Mouse (Mus musculus) bone marrow, adult 2 months (tissue): ENCODE measurements around the gene Fxn. TPM values are rescaled to one million over a fixed set of nuclear protein-coding genes. Genes with fewer than 3 reads are reported as not detected.

Experiments used
- H3K27ac ChIP-seq: fragments of 200-500 bp; 2 replicates; pipeline ENCODE4 v1.5.1; 2012; ENCODE audit warnings: low read depth, mild to moderate bottlenecking, control low read depth, inconsistent platforms, low read length; ENCODE audit not compliant: control insufficient read depth, poor library complexity, insufficient read depth
- H3K4me1 ChIP-seq: fragments of 200-500 bp; 2 replicates; pipeline ENCODE4 v1.6.1; 2011; ENCODE audit warnings: low read length; ENCODE audit not compliant: control insufficient read depth, insufficient read depth
- H3K4me3 ChIP-seq: fragments of 200-500 bp; replicated peaks from 2 replicates; pipeline ENCODE3; 2011; ENCODE audit warnings: mild to moderate bottlenecking, low read depth, low read length, control low read depth; ENCODE audit not compliant: control insufficient read depth
- CTCF ChIP-seq: fragments of 200-500 bp; IDR thresholded peaks from 2 replicates; pipeline ENCODE4 v1.5.1; 2011; ENCODE audit warnings: low read length, control low read depth; ENCODE audit not compliant: control insufficient read depth, insufficient read depth
- POLR2A ChIP-seq: fragments of 200-500 bp; IDR thresholded peaks from 2 replicates; pipeline ENCODE4 v1.6.1; 2011; ENCODE audit warnings: low read depth, mild to moderate bottlenecking, control low read depth, low read length, borderline replicate concordance; ENCODE audit not compliant: control insufficient read depth
- WGBS: fragments of 180-500 bp; shearing (Covaris S2); methylation state at CpG from one replicate; pipeline ENCODE4 v1.1.7; 2018; 5-methylcytosine and 5-hydroxymethylcytosine counted together
- polyA plus RNA-seq: library from polyadenylated mRNA; stranded (reverse); fragments of >200 nt; gene quantifications from 2 replicates; pipeline ENCODE4 v1.2.4, GENCODE M21; 2011; ENCODE audit warnings: low replicate concordance; ENCODE audit not compliant: missing spikeins, insufficient read depth, insufficient read length

The Fxn gene
- polyA plus RNA-seq, 1 experiment: 30.3 TPM

- 87% methylated on average over 7 of the region's 7 CpGs for WGBS
- no peak overlapping the region for H3K27ac ChIP-seq
- H3K4me1 ChIP-seq: no peaks in the 10 kb centered on the region
- TF ChIP-seq CTCF: no peak
- no peak for TF ChIP-seq POLR2A
- no peak overlapping the region for H3K4me3 ChIP-seq
Measured at GRCm38 (mm10) chr19:24266046-24266830, 14.2 kb downstream of the Fxn start.

- no peak for TF ChIP-seq POLR2A
- peak; percentile 79 for TF ChIP-seq CTCF
- Histone ChIP-seq H3K4me3 (no peak overlapping the region), H3K27ac (no peak overlapping the region), H3K4me1 (no peaks in the 10 kb centered on the region)
- WGBS: 44% methylated on average over 7 of the region's 7 CpGs
Measured at GRCm38 (mm10) chr19:24264991-24265390, 15.4 kb downstream of the Fxn start.

DNA sequence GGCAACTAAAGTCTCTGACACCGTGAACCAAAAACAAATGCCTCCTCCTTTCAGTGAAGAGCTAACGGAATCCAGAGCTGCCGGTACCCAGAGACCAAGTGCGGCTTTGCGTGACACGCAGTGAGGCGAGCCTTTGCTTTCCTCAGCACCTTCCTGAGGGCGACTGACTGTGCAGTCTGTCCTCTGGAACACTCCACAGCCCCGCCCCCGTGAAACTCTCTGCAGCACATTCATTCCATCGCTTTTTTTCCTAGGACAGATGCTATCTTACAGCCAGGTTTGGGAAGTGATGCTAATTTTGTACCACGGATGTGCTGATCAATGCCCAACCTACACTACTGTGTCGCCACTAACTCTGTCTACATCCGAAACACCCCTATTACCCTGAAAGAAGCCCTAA, 17.7 kb downstream of the Fxn start:
- WGBS: 90% methylated on average over 14 of the region's 14 CpGs
- Histone ChIP-seq H3K4me3 (no peak overlapping the region), H3K4me1 (no peaks in the 10 kb centered on the region), H3K27ac (no peak overlapping the region)
- TF ChIP-seq CTCF: no peak
- no peak for TF ChIP-seq POLR2A

DNA sequence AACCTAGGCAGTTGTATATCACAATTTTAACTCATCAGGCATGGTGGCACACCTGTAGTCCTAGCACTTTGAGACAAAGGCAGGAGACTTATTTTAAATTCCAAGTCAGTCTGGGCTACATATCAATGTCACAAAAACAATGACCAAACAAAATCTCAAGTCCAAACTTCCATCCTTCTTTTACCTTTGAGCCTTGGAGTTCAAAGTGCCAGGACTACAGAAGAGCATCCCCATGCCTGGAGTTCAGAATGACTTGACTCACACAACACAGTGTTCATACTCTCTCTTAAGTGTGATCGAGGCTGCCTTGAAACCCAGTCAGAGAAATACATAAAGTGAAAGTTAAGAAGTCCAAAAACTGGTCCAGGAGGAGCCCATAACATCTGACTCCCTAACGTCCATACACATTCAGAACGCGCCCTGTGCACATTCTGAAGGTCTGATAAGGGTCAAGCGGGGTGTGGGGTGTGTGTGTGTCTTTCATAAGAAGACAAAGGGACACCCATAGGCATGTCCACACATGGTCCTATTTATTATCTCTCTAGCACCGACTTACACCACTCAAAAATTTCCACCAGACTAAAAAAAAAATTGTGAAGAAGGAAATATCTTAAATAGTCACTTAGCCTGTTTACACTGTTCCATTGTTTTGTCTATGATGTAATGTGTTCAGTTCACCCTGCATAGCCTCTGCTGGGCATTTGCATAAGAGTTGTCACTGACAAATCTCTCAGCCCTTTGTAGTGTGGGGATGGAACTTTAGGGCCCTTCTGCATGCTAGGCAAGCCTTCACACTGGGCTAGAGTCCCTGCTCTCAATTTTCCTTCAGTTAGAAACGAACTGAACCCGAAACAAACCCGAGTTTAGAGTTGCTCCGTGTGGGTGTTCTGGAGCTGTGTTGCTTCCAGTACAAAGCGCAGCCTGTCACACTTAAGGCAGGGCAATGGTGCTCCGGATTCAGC, 20.7 kb downstream of the Fxn start:
- no peaks in the 10 kb centered on the region for H3K4me1 ChIP-seq
- TF ChIP-seq CTCF: no peak
- no peak for TF ChIP-seq POLR2A
- H3K4me3 ChIP-seq: no peak overlapping the region
- 84% methylated on average over 12 of the region's 12 CpGs for WGBS
- H3K27ac ChIP-seq: no peak overlapping the region

DNA sequence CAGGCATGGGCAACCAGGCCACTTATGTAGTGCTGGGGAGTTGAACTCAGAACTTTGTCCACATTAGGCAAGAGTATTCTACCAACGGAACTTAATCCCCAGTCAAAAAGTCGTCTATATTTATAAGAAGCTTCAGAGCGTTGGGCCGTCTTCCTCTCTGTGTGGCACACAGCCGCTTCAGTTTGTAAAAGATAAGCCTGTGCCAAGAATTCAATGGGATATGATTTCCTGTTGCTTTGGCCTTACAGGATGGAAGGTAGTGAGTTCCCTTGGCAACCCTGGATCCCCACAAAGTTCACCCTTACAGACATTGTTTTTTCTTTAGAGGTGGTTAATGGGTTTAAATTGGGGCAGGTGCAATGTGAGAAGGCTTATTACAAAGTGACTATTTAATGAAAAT, 22.0 kb downstream of the Fxn start:
- H3K4me3 ChIP-seq: no peak overlapping the region
- no peaks in the 10 kb centered on the region for H3K4me1 ChIP-seq
- TF ChIP-seq CTCF: no peak
- no peak for TF ChIP-seq POLR2A
- no peak overlapping the region for H3K27ac ChIP-seq
- WGBS: 75% methylated on average over 5 of the region's 5 CpGs

- Histone ChIP-seq H3K27ac (no peak overlapping the region), H3K4me3 (no peak overlapping the region)
- WGBS: 85% methylated on average over 6 of the region's 6 CpGs
Measured at GRCm38 (mm10) chr19:24257962-24258361, 22.4 kb downstream of the Fxn start.

GRCm38 (mm10) chr19:24253657-24254260, 26.6 kb downstream of the Fxn start:
- H3K27ac ChIP-seq: no peak overlapping the region
- H3K4me3 ChIP-seq: no peak overlapping the region
- TF ChIP-seq POLR2A (no peak), CTCF (no peak)
- 64% methylated on average over 9 of the region's 9 CpGs for WGBS
- no peaks in the 10 kb centered on the region for H3K4me1 ChIP-seq

More at GRCm38 (mm10) chr19:24257962-24258361, 22.4 kb downstream of the Fxn start:
- no peaks in the 10 kb centered on the region for H3K4me1 ChIP-seq
- no peak for TF ChIP-seq CTCF
- TF ChIP-seq POLR2A: no peak

GRCm38 (mm10) chr19:24251869-24252268, 28.5 kb downstream of the Fxn start:
- 42% methylated on average over 6 of the region's 6 CpGs for WGBS
- TF ChIP-seq POLR2A (no peak), CTCF (no peak)
- Histone ChIP-seq H3K4me3 (no peak overlapping the region), H3K4me1 (no peaks in the 10 kb centered on the region), H3K27ac (no peak overlapping the region)
